Mouse (Mus musculus) CH12.LX (cell line): Measurements from ENCODE around the gene Nhej1.

Experiments
- CHD2 ChIP-seq: IDR thresholded peaks from 2 replicates; pipeline ENCODE4 v1.6.1; 2011; ENCODE audit warnings: low read length, improper control_type of control experiment
- CTCF ChIP-seq, 2 experiments: IDR thresholded peaks in 1 of 2; conservative IDR thresholded peaks in 1 of 2; 2 replicates each; pipeline ENCODE4 v1.5.1; 2011 to 2012; ENCODE audit warnings: low read depth in 2 of 2, low read length in 2 of 2, improper control_type of control experiment in 1 of 2, inconsistent platforms in 1 of 2, mild to moderate bottlenecking in 1 of 2, moderate library complexity in 1 of 2
- E2F4 ChIP-seq: IDR thresholded peaks from 2 replicates; pipeline ENCODE4 v1.6.1; 2011; ENCODE audit warnings: low read depth, low read length, improper control_type of control experiment; ENCODE audit not compliant: insufficient replicate concordance
- ETS1 ChIP-seq: conservative IDR thresholded peaks from 2 replicates; pipeline ENCODE4 v1.6.1; 2012; ENCODE audit warnings: low read depth, mild to moderate bottlenecking, inconsistent platforms, low read length, improper control_type of control experiment, moderate library complexity
- HCFC1 ChIP-seq: IDR thresholded peaks from 2 replicates; pipeline ENCODE4 v1.6.1; 2012; ENCODE audit warnings: low read depth, mild to moderate bottlenecking, inconsistent platforms, low read length, improper control_type of control experiment
- MEF2A ChIP-seq: IDR thresholded peaks from 2 replicates; pipeline ENCODE4 v1.6.1; 2014; ENCODE audit warnings: low read depth, mild to moderate bottlenecking, inconsistent platforms, low read length, improper control_type of control experiment, borderline replicate concordance
- NRF1 ChIP-seq: IDR thresholded peaks from 2 replicates; pipeline ENCODE4 v1.6.1; 2014; ENCODE audit warnings: low read depth, mild to moderate bottlenecking, inconsistent platforms, low read length, improper control_type of control experiment, moderate library complexity
- POLR2A ChIP-seq: IDR thresholded peaks from 2 replicates; pipeline ENCODE4 v1.6.1; 2011; ENCODE audit warnings: low read depth, mild to moderate bottlenecking, improper control_type of control experiment, low read length
- POLR2AphosphoS2 ChIP-seq: IDR thresholded peaks from 2 replicates; pipeline ENCODE4 v1.6.1; 2011; ENCODE audit warnings: low read depth, low read length, improper control_type of control experiment
- TBP ChIP-seq: conservative IDR thresholded peaks from 2 replicates; pipeline ENCODE4 v1.6.1; 2011; ENCODE audit warnings: low read depth, low read length, improper control_type of control experiment
- TCF12 ChIP-seq: IDR thresholded peaks from 2 replicates; pipeline ENCODE4 v1.6.1; 2014; ENCODE audit warnings: low read depth, mild to moderate bottlenecking, inconsistent platforms, low read length, improper control_type of control experiment
- USF2 ChIP-seq: conservative IDR thresholded peaks from 2 replicates; pipeline ENCODE4 v1.6.1; 2011; ENCODE audit warnings: low read depth, low read length, improper control_type of control experiment
- ZMIZ1 ChIP-seq: IDR thresholded peaks from 2 replicates; pipeline ENCODE4 v1.6.1; 2012; ENCODE audit warnings: low read depth, mild to moderate bottlenecking, inconsistent platforms, low read length, improper control_type of control experiment
- ZNF384 ChIP-seq: IDR thresholded peaks from 2 replicates; pipeline ENCODE4 v1.6.1; 2012; ENCODE audit warnings: low read depth, low read length, improper control_type of control experiment, inconsistent platforms

GRCm38 (mm10) chr1:75168093-75168471 is 43.1 kb upstream of the Nhej1 start:
- no peak for TF ChIP-seq NRF1
- no peak for TF ChIP-seq POLR2A
- no peak for TF ChIP-seq CTCF (conservative IDR thresholded peaks at IDR 0.05 in 1 of 2, IDR thresholded peaks at IDR 0.05 in 1 of 2; ENCODE audit: low read depth in 2 of 2, low read length in 2 of 2)
- TF ChIP-seq HCFC1: no peak
- no peak for TF ChIP-seq E2F4
- TF ChIP-seq ZNF384: no peak
- TF ChIP-seq POLR2AphosphoS2: no peak
- no peak for TF ChIP-seq ETS1
- no peak; the same call in 1 of the 2 replicates for TF ChIP-seq TBP
- TF ChIP-seq ZMIZ1: no peak
- no peak for TF ChIP-seq MEF2A
- no peak for TF ChIP-seq TCF12
- TF ChIP-seq CHD2: no peak
- no peak for TF ChIP-seq USF2
